Mouse (Mus musculus) urinary bladder, adult 2 months (tissue): Measurements from ENCODE around the gene Txnip. TPM values are rescaled to one million over a fixed set of nuclear protein-coding genes. Genes with fewer than 3 reads are reported as not detected.
"Not testable (repeated sequence)": the region's sequence is repeated elsewhere in the genome, so short reads cannot be mapped to it uniquely, and the experiment has no call there.

Source experiments
- DNase-seq: peaks from one replicate; pipeline ENCODE4 v3.0.0; 2022; ENCODE audit warnings: low spot score
- polyA plus RNA-seq: library from polyadenylated mRNA; depleted of rRNA; stranded (reverse); fragments of >200 nt; gene quantifications from 2 replicates; pipeline ENCODE4 v1.2.3, GENCODE M21; 2012; rRNA removed

Gene Txnip
- polyA plus RNA-seq, 1 experiment = 742 TPM

DNA sequence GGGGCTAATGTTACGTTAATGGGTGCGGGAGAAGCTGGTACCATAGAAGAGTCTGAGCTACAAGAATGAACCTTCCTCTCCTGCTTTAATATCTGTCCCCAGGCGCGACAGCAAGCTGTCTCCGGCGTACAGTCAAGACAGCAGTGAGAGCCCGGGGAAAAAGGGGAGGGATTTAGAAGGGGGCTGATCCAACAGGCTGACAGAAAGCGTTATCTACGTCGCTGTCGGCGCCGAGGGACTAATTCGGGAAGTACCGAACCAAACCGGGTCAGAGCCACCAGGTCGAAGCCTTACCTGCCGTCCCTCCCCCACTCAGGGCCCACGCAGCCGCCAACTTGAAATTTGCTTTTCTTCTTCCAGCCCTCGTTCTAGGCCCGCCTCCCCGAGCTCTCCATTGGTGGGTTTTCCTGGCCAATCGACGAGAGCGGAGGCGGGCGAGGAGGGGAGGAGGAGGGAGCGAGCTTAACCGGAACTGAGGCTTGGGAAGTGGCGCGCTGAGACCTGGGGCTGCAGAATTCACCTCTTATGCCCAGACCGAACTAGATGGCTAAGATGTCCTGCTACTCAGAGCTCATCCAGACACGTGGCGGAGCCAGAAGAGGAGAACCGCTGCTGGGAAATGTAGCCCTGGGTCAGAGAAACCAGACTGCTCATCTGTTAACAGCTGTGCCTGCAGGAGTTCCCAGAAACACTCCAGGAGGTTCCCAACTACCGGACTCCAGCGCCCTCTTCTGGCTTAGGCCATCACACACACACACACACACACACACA is 36.2 kb downstream of the Txnip start, which contains the start of gene Polr3gl:
Polr3gl (minus strand) TSS at position 392 of the 771 bp plus-strand sequence.
- peak; percentile 82 for DNase-seq

DNA sequence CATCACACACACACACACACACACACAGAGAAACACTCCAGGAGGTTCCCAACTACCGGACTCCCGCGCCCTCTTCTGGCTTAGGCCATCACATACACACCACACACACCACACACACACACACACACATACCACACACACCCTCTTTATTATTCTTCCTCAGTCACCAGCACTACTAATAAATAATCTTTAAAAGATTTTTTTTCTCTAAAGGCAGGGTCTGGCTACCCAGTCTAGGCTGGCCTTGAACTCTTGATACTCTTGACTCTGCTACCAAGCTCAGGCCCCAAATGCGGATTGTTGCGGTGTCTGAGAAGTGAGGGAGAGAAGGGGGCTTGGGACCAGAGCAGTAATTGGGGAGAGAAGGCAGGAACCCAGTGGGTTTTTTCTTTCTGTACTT is 37.1 kb downstream of the Txnip start:
- DNase-seq = no peak

GRCm38 (mm10) chr3:96595661-96596060 is 37.9 kb downstream of the Txnip start:
- DNase-seq = no peak

GRCm38 (mm10) chr3:96596228-96596707 is 38.5 kb downstream of the Txnip start, which contains the start of gene Ankrd34a:
Gene Ankrd34a (plus strand): TSS chr3:96596636.
- DNase-seq = no peak

- no peak for DNase-seq
Measured at GRCm38 (mm10) chr3:96596855-96597254, 39.1 kb downstream of the Txnip start.

GRCm38 (mm10) chr3:96597435-96597891 is 39.7 kb downstream of the Txnip start:
- no peak for DNase-seq

DNA sequence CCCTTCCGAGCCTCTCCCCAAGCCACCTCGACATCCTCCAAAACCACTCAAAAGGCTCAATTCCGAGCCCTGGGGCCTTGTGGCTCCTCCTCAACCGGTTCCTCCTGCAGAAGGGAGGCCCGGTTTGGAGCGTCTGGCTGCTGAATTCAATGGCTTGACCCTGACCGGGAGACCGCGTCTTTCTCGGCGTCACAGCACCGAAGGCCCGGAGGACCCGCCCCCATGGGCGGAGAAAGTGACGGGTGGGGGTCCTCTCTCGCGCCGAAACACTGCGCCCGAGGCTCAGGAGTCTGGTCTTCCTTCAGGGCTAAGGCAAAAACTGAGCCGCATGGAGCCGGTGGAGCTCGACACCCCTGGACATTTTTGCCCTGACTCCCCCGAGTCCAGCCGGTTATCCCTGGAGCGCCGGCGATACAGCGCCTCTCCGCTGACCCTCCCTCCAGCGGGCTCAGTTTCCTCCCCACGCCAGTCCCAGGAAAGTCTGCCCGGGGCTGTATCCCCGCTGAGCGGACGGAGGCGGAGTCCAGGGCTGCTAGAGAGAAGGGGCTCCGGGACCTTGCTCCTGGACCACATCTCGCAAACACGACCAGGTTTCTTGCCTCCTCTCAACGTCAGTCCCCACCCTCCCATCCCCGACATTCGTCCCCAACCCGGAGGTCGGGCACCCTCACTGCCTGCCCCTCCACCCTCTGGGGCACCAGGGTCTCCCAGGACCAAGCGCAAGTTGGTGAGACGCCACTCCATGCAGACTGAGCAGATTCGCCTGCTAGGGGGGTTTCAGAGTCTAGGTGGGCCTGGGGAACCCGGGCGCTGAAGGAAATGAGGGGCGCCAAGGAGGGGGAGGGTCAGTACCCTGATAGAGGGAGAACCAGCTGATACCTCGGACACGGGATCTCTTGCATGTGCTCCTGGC is 40.7 kb downstream of the Txnip start:
- peak; percentile 42 for DNase-seq

DNA sequence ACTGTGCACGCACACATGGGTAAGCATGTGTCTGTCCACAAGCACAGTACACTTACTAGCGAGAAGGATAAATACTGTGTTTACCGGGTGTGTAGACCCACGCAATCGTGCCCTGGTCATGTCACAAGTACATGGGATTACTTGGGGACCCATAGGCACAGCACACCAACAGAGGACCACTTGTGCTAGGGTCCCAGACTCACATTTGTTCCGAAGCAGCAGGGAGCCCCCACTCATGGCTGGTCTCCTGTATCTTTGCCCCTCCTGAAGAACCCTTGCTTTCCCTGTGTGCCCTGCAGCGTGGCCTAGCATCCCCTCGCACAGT is 41.3 kb downstream of the Txnip start:
- DNase-seq = no peak

DNA sequence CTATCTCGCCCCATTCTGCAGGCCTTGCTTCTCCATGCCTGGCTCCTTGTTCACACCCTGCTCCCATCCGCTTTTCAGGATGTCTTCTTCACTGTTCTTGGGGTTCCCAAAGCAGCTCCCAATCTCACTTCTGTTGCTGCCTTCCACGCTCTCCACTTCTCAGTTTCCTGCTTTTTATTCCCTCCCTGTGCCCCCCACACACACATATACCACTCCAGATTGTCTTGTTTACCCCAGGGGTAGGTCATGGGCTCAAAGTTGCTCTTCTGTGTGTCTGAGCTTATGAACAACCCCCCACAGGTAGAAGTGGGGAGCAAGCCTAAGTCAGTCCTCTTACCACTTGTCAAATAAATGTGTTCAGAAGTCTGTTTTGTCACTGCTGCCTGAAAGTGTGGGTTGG is 41.7 kb downstream of the Txnip start:
- DNase-seq = no peak

DNA sequence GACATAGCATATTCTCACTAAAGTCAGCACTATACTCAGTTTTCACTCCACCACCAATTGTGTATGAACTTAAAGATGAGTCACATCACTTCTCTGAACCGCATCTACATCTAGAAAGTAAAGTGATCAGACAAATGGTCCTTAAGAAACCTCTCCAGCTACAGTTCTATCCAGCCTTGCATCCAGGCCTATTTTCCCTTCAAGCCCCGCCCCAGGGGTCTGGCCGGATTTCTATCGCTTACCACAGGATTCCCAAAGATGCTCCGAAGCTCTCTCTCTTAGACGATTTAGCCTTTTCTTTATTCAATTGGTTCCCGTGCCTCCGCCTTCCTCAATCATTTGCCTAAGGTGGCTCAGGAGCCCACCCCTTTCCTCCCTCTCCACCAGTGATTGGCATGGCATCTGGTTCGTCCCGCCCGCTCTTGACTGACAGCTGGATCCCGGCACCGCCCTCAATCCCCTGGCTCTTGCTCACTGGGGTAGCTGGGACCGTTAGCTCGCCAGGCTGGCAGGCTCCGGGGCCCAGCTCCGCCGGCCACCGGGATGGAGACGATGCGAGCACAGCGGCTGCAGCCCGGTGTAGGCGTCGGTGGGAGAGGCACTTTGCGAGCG is 43.0 kb downstream of the Txnip start, which contains the start of gene Lix1l:
Lix1l (plus strand) TSS at position 511 of the 612 bp plus-strand sequence.
- DNase-seq = peak; percentile 65

DNA sequence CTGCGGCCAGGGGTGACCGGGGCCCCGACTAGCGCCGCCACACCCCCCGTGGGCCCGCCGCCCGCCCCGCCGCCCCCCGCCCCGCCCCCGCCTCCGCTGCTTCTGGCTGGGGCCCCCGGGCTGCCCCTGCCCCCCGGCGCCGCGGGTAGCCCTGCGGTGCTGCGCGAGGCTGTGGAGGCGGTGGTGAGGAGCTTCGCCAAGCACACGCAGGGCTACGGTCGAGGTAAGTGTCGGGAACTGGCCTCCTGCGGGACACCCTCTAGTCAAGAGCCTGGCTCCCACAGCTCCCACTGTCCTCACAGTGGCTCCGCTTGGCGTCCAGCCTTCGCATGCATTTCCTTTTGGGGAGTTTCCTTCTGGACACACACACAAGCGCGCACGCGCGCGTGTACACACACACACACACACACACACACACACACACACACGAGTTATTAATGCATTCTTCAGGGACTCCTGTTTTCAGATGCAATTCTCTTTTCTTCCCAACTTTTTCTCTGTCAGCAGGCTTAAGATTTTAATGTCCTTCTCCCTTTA is 43.6 kb downstream of the Txnip start:
- peak; percentile 38 for DNase-seq

DNA sequence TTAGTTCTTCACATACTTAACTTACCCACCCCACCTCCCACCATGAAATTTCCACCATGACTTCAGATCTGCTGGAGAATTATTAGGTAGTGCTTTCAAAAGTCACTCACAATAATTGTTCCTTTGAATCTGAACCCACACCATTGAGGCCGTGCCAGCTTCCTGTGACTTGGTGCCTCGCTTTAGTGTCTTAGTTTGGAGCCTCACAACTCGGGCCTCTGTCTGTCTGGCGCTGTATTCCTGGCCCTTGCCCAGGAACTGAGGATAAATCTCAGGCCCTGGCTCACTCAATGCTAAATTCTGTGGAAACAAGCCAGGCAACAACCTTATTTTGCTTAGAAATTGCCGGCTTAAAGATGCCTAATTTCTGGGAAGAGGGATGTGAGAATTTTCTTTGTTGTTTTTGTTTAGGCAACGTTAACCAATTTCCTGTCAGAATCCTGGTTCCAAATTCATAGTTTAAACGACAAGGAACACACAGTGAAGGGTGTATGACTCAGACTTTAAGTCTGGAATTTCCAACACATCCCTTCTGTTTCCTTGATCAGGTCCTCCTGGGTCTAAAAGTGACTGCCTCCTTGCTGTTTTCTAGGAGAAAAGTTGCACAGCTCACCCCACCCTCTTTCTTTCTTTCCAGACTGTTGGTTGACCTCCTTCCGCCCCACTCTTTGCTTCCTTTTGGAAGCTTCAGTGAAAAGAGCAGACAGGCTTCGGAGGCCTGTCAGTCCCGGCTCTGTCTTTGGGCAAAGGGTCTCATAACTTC is 44.4 kb downstream of the Txnip start:
- DNase-seq = no peak

- no peak for DNase-seq
Measured at GRCm38 (mm10) chr3:96602704-96603084, 44.9 kb downstream of the Txnip start.

- DNase-seq = no peak
Measured at GRCm38 (mm10) chr3:96603311-96603710, 45.6 kb downstream of the Txnip start.

- DNase-seq = not testable (repeated sequence)
Measured at GRCm38 (mm10) chr3:96606007-96606406, 48.2 kb downstream of the Txnip start.

- DNase-seq = no peak
Measured at GRCm38 (mm10) chr3:96606618-96607017, 48.9 kb downstream of the Txnip start.

Other genes with a start within 250 kb of the Txnip start
- 0.15 and 0.29 TPM in 2 replicates for gene BC107364, start 105.7 kb upstream of the Txnip start, polyA plus RNA-seq
- 0.09 and 0.11 TPM in 2 replicates for gene Hfe2, start 32.8 kb upstream of the Txnip start, polyA plus RNA-seq
- gene Gm16253, start 19.0 kb downstream of the Txnip start, polyA plus RNA-seq = not detected in 2 replicates
- 44.4 and 59.0 TPM in 2 replicates for gene Polr3gl, start 36.2 kb downstream of the Txnip start, polyA plus RNA-seq
- 0.70 and 1.1 TPM in 2 replicates for gene Ankrd34a, start 38.7 kb downstream of the Txnip start, polyA plus RNA-seq
- gene Lix1l, start 43.2 kb downstream of the Txnip start, polyA plus RNA-seq = 57.6 and 66.0 TPM in 2 replicates
- gene Rbm8a, start 72.0 kb downstream of the Txnip start, polyA plus RNA-seq = 31.0 and 41.8 TPM in 2 replicates
- 40.6 and 50.2 TPM in 2 replicates for gene Pex11b, start 77.4 kb downstream of the Txnip start, polyA plus RNA-seq
- 0.08 and 0.09 TPM in 2 replicates for gene Gm42957, start 77.5 kb downstream of the Txnip start, polyA plus RNA-seq
- 3.5 and 3.8 TPM in 2 replicates for gene Itga10, start 87.6 kb downstream of the Txnip start, polyA plus RNA-seq
- 9.5 TPM in 2 replicates for gene Ankrd35, start 112.2 kb downstream of the Txnip start, polyA plus RNA-seq
- 45.8 and 47.6 TPM in 2 replicates for gene Pias3, start 138.4 kb downstream of the Txnip start, polyA plus RNA-seq
- 2.5 and 2.9 TPM in 2 replicates for gene Nudt17, start 150.6 kb downstream of the Txnip start, polyA plus RNA-seq
- 32.7 and 35.8 TPM in 2 replicates for gene Polr3c, start 169.7 kb downstream of the Txnip start, polyA plus RNA-seq
- 29.3 and 31.0 TPM in 2 replicates for gene Rnf115, start 169.7 kb downstream of the Txnip start, polyA plus RNA-seq